Mouse (Mus musculus) embryo, embryonic 10.5 days (tissue): ENCODE measurements around the gene Gm12216.

ENCODE experiments used
- DNase-seq: peaks from one replicate; pipeline ENCODE4 v3.0.0-alpha.2; 2015; ENCODE audit warnings: low spot score

The Gm12216 gene

GRCm38 (mm10) chr11:53795813-53796212 is 63.2 kb downstream of the Gm12216 start:
- no peak for DNase-seq

DNA sequence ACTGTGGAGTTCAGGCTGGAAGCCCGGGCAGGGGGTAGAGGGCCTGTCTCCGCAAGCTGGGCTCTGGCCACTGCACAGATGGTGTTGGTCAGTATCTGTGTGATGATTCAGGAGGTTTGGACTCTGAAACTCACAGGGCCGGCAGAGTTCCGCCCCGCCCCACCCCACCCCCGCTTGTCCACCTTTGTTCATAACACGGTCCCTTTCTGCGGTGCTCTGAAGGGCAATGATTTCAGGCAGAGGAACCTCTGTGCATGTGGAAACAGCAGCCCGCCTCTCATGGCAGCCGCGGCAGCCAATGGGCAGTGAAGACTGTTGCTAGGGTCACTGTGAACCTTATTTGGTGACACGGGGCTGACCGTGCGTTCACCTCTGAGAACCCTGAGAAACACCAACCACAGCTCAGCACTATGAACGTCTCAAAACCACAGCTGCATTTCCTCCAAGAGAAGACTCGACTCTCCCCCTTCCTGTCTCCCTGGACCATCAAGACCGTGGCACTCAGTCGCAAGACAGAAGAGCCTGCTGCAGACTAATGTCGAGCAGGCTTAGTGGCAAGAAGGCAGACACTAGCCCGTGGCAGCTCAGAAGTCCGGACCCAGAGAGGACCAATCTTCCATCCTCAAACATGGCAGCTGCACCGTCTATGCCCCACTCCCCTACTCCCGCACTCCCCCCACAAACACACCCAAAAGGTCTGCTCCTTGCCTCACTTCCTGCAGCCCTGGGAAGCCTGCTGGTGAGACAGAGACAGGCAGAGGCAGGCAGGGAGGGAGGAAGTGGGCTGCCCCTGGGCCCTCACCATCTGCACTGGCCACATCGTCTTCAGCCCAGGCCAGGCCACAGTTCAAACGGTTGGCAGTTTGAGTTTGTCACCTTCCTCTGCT is 64.1 kb downstream of the Gm12216 start:
- DNase-seq = no peak

- no peak for DNase-seq
These were observed 65.0 kb downstream of the Gm12216 start for GRCm38 (mm10) chr11:53794015-53794414.

DNA sequence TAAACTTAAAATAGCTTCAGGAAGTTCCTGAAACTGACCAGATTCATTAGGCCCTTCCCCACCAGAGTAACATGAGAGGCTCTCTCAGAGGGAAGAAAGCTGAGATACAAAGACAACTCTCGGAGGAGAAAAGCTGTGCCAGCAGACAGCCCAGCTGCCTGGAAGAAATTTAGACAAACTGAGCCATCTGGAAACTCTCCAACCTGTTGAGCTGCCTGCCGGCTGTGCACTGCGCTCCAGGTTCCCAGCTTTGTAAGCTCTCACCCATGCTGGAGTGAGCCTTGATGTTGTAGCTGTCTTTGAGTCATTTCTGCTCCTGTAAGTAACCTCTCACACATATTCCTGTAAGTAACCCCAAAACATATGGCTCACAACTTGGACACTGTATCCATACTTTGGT is 66.1 kb downstream of the Gm12216 start:
- no peak for DNase-seq

DNA sequence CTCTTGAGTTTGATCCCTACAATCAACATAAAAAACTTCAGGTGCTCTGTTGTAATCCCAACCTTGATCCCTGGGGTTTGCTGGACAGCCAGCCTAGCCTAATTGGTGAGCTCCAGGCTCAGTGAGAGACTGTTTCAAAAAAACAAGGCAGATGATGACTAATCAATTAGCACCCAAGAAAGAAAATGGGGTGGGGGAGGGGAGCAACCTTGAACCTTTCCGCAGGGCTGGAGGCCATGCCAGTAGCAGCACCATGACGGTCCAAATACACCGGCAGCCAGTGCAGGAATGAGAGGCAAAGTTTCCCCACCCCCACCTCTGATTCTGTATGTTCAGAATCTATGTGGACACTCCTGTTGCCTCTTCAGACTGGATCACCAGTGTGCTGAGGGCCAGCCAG is 69.8 kb downstream of the Gm12216 start:
- no peak for DNase-seq

GRCm38 (mm10) chr11:53788196-53788595 is 70.9 kb downstream of the Gm12216 start:
- peak; percentile 38 for DNase-seq

DNA sequence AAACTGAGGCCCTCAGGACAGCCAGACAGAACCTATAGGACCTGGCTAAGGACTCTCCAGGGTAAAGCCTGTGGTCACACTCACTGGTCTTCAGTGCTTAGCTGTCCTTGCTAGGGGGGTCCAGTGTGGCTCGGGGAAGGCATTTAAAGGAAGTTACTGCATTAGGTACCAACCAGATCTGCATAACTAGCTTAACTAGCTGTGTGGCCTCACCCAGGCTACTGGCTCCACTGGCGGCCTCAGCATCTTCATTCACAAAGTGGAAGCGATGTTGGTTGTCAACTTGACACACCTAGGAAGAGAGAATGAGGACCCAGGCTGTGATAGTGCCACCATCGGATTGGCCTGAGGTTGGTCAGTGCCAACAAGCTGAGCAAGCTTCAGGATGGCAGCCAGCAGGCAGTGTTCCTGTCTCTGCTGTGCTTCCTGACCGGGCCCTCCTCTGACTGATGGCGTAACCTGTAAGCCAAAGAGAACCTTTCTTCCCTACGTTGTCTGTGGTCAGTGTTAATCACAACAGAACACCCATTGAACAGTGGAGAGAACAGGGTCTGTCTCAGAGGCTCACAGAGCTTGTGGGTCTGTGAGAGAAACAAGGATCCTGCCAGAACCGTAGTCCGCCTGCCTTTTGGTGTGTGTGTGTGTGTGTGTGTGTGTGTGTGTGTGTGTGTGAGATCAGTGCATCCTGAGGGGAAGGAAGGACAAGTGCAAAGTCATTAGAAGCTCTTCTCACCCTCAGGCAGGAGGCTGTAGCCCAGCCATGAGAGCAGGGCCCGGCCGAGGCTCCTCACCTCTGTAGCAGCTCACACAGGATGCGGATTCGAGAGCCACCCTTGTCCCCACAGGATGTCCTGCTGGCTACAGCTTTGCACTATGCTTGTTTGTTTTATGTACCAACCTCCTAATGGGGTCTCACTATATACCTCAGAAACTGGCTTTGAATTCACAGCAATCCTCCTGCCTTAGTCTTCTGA is 72.7 kb downstream of the Gm12216 start:
- DNase-seq = no peak

GRCm38 (mm10) chr11:53785311-53785936 is 73.6 kb downstream of the Gm12216 start:
- DNase-seq = no peak

DNA sequence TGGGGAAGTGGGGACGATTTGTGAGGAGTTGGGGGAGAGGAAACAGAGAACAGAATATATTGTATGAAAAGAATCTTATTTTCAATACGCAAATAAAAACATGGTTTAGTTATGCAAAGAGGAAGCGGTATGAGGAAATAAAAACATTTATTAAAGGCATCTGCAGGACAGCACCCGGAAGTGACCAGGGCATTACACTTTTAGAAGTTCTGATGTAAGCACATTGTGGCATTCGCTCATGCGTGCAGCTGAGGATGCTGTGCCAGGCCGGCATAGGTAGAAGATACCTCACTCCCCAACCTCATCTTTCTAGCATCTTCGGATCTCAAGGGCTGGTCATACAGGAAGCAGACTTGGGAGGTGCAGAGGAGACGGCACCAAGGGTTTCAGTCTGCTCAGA is 75.8 kb downstream of the Gm12216 start:
- DNase-seq = no peak

DNA sequence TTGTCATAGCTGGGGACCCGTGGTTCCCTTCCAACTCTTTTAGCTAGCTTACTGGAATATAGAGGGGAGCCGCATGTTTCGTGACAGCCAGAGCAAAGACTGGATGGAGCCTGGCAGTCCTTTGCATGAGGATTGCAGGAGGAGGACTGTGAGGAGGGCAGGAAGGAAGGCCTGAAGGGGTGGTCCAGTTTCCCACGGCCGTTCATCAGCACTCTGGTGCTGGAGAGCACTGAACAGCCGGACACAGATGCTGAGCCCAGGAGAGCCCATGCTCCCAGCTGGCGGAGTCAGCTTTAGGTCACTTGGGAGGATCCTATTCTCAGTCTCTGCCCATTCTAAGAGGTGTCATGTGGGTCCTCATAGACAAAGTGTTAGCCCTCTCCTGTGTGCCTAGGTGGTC is 77.1 kb downstream of the Gm12216 start:
- no peak for DNase-seq

- DNase-seq = no peak
These were observed 77.8 kb downstream of the Gm12216 start for GRCm38 (mm10) chr11:53781201-53781775.

DNA sequence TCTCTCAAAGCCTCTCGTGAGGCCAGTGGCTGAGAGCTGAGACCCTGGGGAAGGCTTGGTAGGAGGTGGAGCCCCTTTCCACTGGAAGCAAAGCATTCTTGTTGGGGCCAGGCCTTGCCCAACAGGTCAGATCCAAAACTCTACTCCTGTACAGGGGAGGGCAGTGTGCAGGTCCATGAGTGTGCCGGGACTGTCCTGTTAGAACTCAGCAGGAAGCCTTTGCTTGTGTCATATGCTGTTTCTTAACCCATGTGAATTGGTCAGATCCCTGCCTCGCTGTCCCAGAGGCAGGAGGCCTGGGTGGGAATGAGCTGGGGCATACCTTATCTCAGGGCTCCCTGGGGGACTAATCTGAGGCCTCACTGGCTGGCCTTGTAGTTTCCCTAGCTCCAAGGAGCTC is 78.8 kb downstream of the Gm12216 start:
- DNase-seq = no peak

- DNase-seq = no peak
These were observed 79.2 kb downstream of the Gm12216 start for GRCm38 (mm10) chr11:53779808-53780207.

DNA sequence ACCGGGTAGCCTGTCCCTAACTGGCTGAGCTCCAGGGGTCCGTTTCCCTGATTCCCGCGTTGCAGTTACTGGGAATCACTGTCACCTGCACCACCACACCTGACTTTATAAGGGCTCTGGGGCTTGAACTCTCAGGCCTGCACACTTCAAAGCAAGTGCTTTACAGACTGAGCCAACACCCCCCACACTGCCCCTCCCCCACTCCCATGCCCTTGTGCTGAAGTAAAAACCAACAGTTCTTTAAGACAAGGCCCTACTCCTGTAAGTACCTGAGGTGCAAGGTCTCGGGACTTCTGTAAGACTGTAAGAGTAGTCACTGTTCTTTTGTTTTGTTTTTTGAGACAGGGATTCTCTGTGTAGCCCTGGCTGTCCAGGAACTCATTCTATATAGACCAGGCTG is 80.6 kb downstream of the Gm12216 start:
- no peak for DNase-seq

DNA sequence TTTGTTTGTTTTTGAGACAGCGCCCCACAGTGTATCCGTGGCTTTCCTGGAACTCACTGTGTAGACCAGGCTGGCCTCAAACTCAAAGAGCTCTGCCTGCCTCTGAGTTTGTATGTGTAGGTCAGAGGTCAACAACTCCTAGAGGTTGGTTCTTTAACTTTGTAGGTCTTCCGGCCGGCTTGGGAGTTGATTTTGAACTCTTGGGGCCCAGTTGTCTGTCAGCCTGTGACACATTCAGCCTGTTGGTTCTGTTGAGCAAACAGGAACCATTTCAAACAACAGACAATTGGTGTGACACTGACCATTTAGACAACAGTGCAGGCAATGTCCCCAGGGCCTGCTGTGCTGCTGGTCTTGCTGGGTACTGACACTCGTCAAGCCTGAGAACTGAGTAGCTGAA is 81.3 kb downstream of the Gm12216 start:
- no peak for DNase-seq

- DNase-seq = no peak
These were observed 84.3 kb downstream of the Gm12216 start for GRCm38 (mm10) chr11:53774659-53775255.

GRCm38 (mm10) chr11:53773641-53774360 is 85.3 kb downstream of the Gm12216 start:
- no peak for DNase-seq

GRCm38 (mm10) chr11:53773087-53773486 is 86.0 kb downstream of the Gm12216 start, which contains the start of gene Gm17334:
TSS of gene Gm17334 (minus strand) at chr11:53773187.
- DNase-seq = no peak

- DNase-seq = no peak
These were observed 86.5 kb downstream of the Gm12216 start for GRCm38 (mm10) chr11:53772536-53772935.

DNA sequence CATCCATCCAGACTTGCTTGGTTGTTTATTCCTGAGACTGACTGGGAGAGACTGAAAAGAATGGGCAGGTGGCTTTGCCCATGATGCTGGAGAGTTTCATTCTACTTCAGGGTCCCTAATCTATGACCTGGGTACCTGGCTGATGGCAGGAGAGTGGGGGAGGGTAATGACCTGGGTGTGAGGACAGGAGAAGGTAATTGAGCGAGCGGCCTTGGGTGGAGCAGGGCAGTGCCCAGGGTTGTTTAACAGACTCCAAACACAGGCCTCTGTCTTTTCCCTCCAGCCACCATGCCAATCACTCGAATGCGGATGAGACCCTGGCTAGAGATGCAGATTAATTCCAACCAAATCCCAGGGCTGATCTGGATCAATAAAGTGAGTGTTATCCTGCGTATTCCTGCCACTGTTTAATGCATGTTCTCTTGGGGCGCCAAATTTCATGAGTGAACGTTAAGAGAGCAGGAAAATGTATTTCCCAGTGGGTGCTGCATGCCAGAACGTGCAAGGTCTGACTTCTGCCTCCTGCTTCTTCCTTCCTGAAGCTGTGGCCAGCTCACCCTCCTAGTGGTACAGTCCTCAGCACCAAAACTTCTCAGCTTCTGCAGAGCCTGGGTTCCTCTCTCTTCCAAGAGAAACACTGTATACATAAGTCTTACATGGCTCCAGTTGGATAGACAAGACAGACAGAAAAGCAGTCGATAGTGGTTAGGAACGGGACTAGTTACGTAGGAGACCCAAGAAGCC is 87.9 kb downstream of the Gm12216 start:
- no peak for DNase-seq
